Comparison of ENCODE assay signal across 8 mouse cellular contexts in genomic region chr4:150371580-150372380, GRCm38 (mm10).
DNase-seq lines count a peak whose midpoint lies in the region; ATAC-seq and TF ChIP-seq lines count a peak whose summit lies in the region.

No protein-coding gene starts in this region.

- peak overlapping the region; percentile 63 for H3K4me3 ChIP-seq in bone marrow macrophage, adult 2 months (ENCODE audit: insufficient read depth, low read length)
- H3K4me3 ChIP-seq in embryonic facial prominence, embryonic 15.5 days (replicated peaks): peak overlapping the region; percentile 61
- peak overlapping the region; percentile 60 for H3K4me3 ChIP-seq in heart, embryonic 12.5 days
- peak overlapping the region; percentile 71 for H3K4me3 ChIP-seq in kidney, embryonic 16.5 days (ENCODE audit: low read length)
- H3K4me3 ChIP-seq in liver, embryonic 12.5 days: peak overlapping the region; percentile 70

- peak; percentile 80 for ATAC-seq in embryonic facial prominence, embryonic 15.5 days (ENCODE audit: insufficient number of reproducible peaks, low FRiP score, low TSS enrichment, low read depth)
- ATAC-seq in heart, embryonic 12.5 days (ENCODE audit: insufficient number of reproducible peaks, low FRiP score): peak; percentile 81
- peak; percentile 92 for ATAC-seq in kidney, embryonic 16.5 days (ENCODE audit: low FRiP score, low TSS enrichment)
- ATAC-seq in liver, embryonic 12.5 days: peak; percentile 81

- no peak for TF ChIP-seq POLR2A in bone marrow macrophage, adult 2 months (IDR thresholded peaks at IDR 0.05; ENCODE audit: borderline replicate concordance, low read depth, low read length)

- H3K36me3 ChIP-seq in embryonic facial prominence, embryonic 15.5 days: no peaks in the 10 kb centered on the region
- H3K36me3 ChIP-seq in heart, embryonic 12.5 days: no peaks in the 10 kb centered on the region
- H3K36me3 ChIP-seq in kidney, embryonic 16.5 days (ENCODE audit: insufficient read depth, low read length): no peaks in the 10 kb centered on the region
- no peaks in the 10 kb centered on the region for H3K36me3 ChIP-seq in liver, embryonic 12.5 days
- no peaks in the 10 kb centered on the region for H3K36me3 ChIP-seq in splenic B cell, adult 2 months (ENCODE audit: control insufficient read depth, insufficient read depth, low read length, poor library complexity, severe bottlenecking)

- H3K9ac ChIP-seq in embryonic facial prominence, embryonic 15.5 days: peak overlapping the region; percentile 73
- peak overlapping the region; percentile 84 for H3K9ac ChIP-seq in heart, embryonic 12.5 days
- peak overlapping the region; percentile 84 for H3K9ac ChIP-seq in kidney, embryonic 16.5 days (replicated peaks; ENCODE audit: low read length)
- peak overlapping the region; percentile 82 for H3K9ac ChIP-seq in liver, embryonic 12.5 days

- peak; percentile 72 for DNase-seq in CD4-positive, CD25-positive, alpha-beta regulatory T cell, adult 2 months (ENCODE audit: low read depth, low spot score)
- peak; percentile 70 for DNase-seq in naive thymus-derived CD4-positive, alpha-beta T cell, adult 2 months (ENCODE audit: low read depth)
- peak; percentile 76 for DNase-seq in splenic B cell, adult 2 months (ENCODE audit: low read depth, low spot score)

- H3K4me1 ChIP-seq in bone marrow macrophage, adult 2 months (ENCODE audit: control insufficient read depth, insufficient read depth, low read length): peaks cover 38% of the 10 kb centered on the region
- H3K4me1 ChIP-seq in embryonic facial prominence, embryonic 15.5 days: peaks cover 56% of the 10 kb centered on the region
- peaks cover 61% of the 10 kb centered on the region for H3K4me1 ChIP-seq in heart, embryonic 12.5 days (replicated peaks)
- H3K4me1 ChIP-seq in kidney, embryonic 16.5 days (ENCODE audit: insufficient read depth, low read length): peaks cover 55% of the 10 kb centered on the region
- H3K4me1 ChIP-seq in liver, embryonic 12.5 days: peaks cover 63% of the 10 kb centered on the region

- no peaks in the 10 kb centered on the region for H3K9me3 ChIP-seq in embryonic facial prominence, embryonic 15.5 days (replicated peaks)
- H3K9me3 ChIP-seq in heart, embryonic 12.5 days (replicated peaks): no peaks in the 10 kb centered on the region
- no peaks in the 10 kb centered on the region for H3K9me3 ChIP-seq in kidney, embryonic 16.5 days (ENCODE audit: low read length)
- H3K9me3 ChIP-seq in liver, embryonic 12.5 days (replicated peaks): no peaks in the 10 kb centered on the region

- no peaks in the 10 kb centered on the region for H3K27me3 ChIP-seq in embryonic facial prominence, embryonic 15.5 days
- H3K27me3 ChIP-seq in heart, embryonic 12.5 days (replicated peaks): no peaks in the 10 kb centered on the region
- no peaks in the 10 kb centered on the region for H3K27me3 ChIP-seq in kidney, embryonic 16.5 days (ENCODE audit: insufficient read depth, low read length)
- no peaks in the 10 kb centered on the region for H3K27me3 ChIP-seq in liver, embryonic 12.5 days (replicated peaks)
- no peaks in the 10 kb centered on the region for H3K27me3 ChIP-seq in splenic B cell, adult 2 months (ENCODE audit: control insufficient read depth, insufficient read depth, low read length, poor library complexity, severe bottlenecking)

- peak overlapping the region; percentile 92 for H3K4me2 ChIP-seq in embryonic facial prominence, embryonic 15.5 days (replicated peaks)
- H3K4me2 ChIP-seq in heart, embryonic 12.5 days: peak overlapping the region; percentile 88
- H3K4me2 ChIP-seq in kidney, embryonic 16.5 days (replicated peaks; ENCODE audit: low read depth, low read length): peak overlapping the region; percentile 86
- peak overlapping the region; percentile 97 for H3K4me2 ChIP-seq in liver, embryonic 12.5 days

- under 1% methylated on average over 58 of the region's 58 CpGs for WGBS in embryonic facial prominence, embryonic 15.5 days
- WGBS in heart, embryonic 12.5 days: under 1% methylated on average over 56 of the region's 58 CpGs
- under 1% methylated on average over 55 of the region's 58 CpGs for whole genome bisulfite sequencing in kidney, embryonic 16.5 days
- WGBS in liver, embryonic 12.5 days (ENCODE audit: insufficient replicate concordance): under 1% methylated on average over 58 of the region's 58 CpGs

- H3K27ac ChIP-seq in bone marrow macrophage, adult 2 months (ENCODE audit: insufficient read depth, low read depth, low read length): peak overlapping the region; percentile 51
- peak overlapping the region; percentile 87 for H3K27ac ChIP-seq in embryonic facial prominence, embryonic 15.5 days (replicated peaks)
- peak overlapping the region; percentile 91 for H3K27ac ChIP-seq in heart, embryonic 12.5 days (ENCODE audit: poor library complexity, severe bottlenecking)
- peak overlapping the region; percentile 96 for H3K27ac ChIP-seq in kidney, embryonic 16.5 days (ENCODE audit: low read length)
- H3K27ac ChIP-seq in liver, embryonic 12.5 days: peak overlapping the region; percentile 70

- no peak for TF ChIP-seq CTCF in bone marrow macrophage, adult 2 months (IDR thresholded peaks at IDR 0.05; ENCODE audit: low read depth, low read length)

Comparison
In these comparisons a context has a peak if more than half of its experiments do, and no peak if none do; other contexts are left out.
1. Peak in every context shown above with its lines: DNase-seq, ATAC-seq, H3K4me3 ChIP-seq and H3K27ac ChIP-seq.